ENCODE assay signal across 27 mouse cellular contexts in the genomic region with DNA sequence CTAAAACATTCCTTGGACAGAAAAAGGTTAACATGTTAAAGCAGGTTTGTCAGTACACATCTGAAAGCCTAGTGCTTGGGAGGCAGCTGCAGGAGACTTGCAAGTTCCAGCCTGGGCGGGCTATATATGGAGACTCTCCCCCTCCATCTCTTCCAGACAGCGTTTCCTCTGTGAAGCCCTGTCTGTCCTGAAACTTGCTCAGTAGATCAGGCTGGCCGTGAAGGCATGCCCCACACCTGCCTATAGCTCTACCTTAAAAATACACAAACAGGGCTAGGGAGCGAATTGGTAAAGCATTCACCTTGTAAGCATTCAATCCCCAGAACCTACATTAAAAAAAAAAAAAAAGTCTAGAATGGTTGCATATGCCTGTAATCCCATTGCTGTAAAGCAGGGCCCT. TPM values are rescaled to one million over a fixed set of nuclear protein-coding genes. Genes with fewer than 3 reads are reported as not detected.
"Had no signal": no experiment of that assay in that cellular context is flagged by ENCODE, and none has a peak within 500 bp of the region (broad histone marks: within the 10 kb centered on the region; RNA-seq: fewer than 3 reads in every experiment).

No protein-coding gene starts in this region.

- H3K9ac ChIP-seq: liver, embryonic 14.5 days; lung, embryonic 14.5 days; neural tube, embryonic 13.5 days; neural tube, embryonic 15.5 days had no signal

- ATAC-seq: midbrain, embryonic 16.5 days had no signal

- DNase-seq: lung, adult 18-20 months; lung, embryonic 14.5 days; lung, postnatal 10 days; lung, postnatal 4 days; midbrain, embryonic 14.5 days; retina, postnatal 1 day; right cerebral cortex, adult 18-20 months; right cerebral cortex, postnatal 25 days; right cerebral cortex, postnatal 4 days; spleen, adult 18-20 months; thymus, adult 18-20 months; thymus, postnatal 14 days; thymus, postnatal 36 days had no signal

- H3K36me3 ChIP-seq: neural tube, embryonic 13.5 days; neural tube, embryonic 15.5 days had no signal

- H3K9me3 ChIP-seq: neural tube, embryonic 13.5 days; neural tube, embryonic 15.5 days had no signal

- H3K4me3 ChIP-seq: myocyte; neural tube, embryonic 13.5 days; neural tube, embryonic 15.5 days had no signal

- H3K27me3 ChIP-seq: neural tube, embryonic 13.5 days; neural tube, embryonic 15.5 days had no signal

- H3K4me1 ChIP-seq: neural tube, embryonic 13.5 days; neural tube, embryonic 15.5 days had no signal

- H3K4me2 ChIP-seq: lung, embryonic 14.5 days; midbrain, embryonic 11.5 days; neural tube, embryonic 13.5 days; neural tube, embryonic 15.5 days had no signal

- H3K27ac ChIP-seq: liver, embryonic 14.5 days; neural tube, embryonic 13.5 days; neural tube, embryonic 15.5 days had no signal

RNA-seq across cellular contexts. Expression of a gene that starts 20.4 kb away (rescaled TPM):
- total RNA-seq: megakaryocyte, adult 5-6 weeks had no signal
- polyA plus RNA-seq: liver, embryonic 16.5 days; lung, embryonic 14.5 days; lung, embryonic 16.5 days; midbrain, embryonic 11.5 days; myocyte; neural tube, embryonic 11.5 days; small intestine, adult 2 months; stomach, embryonic 14.5 days had no signal

RNA-seq across cellular contexts. Expression of a gene that starts 23.6 kb away (rescaled TPM):
- total RNA-seq: megakaryocyte, adult 5-6 weeks; megakaryocyte-erythroid progenitor cell, adult 5-6 weeks had no signal
- polyA plus RNA-seq: liver, embryonic 14.5 days; liver, embryonic 16.5 days; lung, embryonic 14.5 days; lung, embryonic 16.5 days; midbrain, embryonic 11.5 days; midbrain, embryonic 14.5 days; midbrain, embryonic 16.5 days; myocyte; neural tube, embryonic 11.5 days; neural tube, embryonic 13.5 days; neural tube, embryonic 15.5 days; small intestine, adult 2 months; stomach, embryonic 14.5 days; thymus, postnatal 0 days had no signal
